Mouse (Mus musculus): ENCODE results near the gene Ranbp17. TPM values are rescaled to one million over a fixed set of nuclear protein-coding genes. Genes with fewer than 3 reads are reported as not detected.

Gene Ranbp17
- total and polyA plus RNA-seq, 3 experiments = 0.09 TPM; not detected in 2

DNA sequence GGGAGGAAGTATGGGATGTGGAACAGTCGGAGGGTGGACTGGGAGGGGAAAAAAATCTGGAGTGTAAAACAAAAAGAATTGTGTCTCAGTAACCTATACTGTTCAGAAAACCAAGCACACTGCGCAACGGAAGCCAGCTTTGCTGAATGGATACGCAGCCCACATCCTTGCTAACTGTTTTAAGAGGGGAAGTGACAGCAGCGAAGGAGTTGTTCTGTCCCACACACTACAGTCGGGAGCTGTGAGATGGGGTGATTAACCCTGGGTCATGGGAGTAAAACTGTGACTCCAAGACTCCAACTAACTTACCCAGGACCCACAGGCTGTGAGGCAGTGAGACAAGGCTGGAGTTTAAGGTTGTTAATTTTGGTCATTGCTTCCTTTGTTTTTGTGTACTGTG, 219.5 kb downstream of the Ranbp17 start:
- dilution Hi-C loops (cut with MboI; ENCODE audit: extremely low pct_ligation_motif_present, extremely low pct_unique_long_range_greater_than_20kb, low sequenced_read_pairs) = no loop called here
- no peak for DNase-seq (ENCODE audit: extremely low read depth)
- H3K27me3 ChIP-seq (replicated peaks) = no peaks in the 10 kb centered on the region

DNA sequence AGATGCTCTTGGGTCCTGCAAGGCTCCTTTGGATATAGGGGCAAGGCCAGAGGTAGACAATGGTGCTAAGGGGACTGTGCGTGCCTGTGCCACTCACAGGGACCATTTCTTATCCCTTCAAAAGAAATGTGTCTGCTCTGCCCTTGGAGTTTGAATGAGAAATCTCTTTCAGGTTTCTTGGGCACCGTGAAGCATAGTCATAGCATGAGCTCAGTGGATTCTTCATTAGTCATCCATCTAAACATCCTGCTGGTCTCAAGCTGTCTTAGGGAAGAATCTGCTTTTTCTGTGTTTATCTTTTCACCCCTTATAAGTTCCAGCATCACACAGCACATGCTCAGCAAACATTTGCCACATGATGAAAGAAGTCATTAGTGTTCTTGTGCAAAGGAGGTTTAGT, 235.0 kb downstream of the Ranbp17 start:
- Histone ChIP-seq H3K4me2 (ENCODE audit: insufficient read depth, low read depth, poor library complexity, severe bottlenecking) (no peak overlapping the region), H3K27me3 (replicated peaks) (peaks cover 2% of the 10 kb centered on the region), H3K36me3 (replicated peaks in 1 of 2; ENCODE audit: control insufficient read depth in 1 of 2, insufficient read depth in 1 of 2, low read length in 1 of 2) (no peaks in the 10 kb centered on the region), H3K9me3 (replicated peaks; ENCODE audit: low read length) (no peaks in the 10 kb centered on the region), H3K9ac (ENCODE audit: insufficient read depth, low read depth) (no peak overlapping the region), H3K4me1 (ENCODE audit: control insufficient read depth in 1 of 2, insufficient read depth in 2 of 2) (no peaks in the 10 kb centered on the region), H3K27ac (ENCODE audit: insufficient read depth, low read depth) (no peak overlapping the region), H3K4me3 (replicated peaks in 1 of 3; ENCODE audit: low read depth in 2 of 3, low read length in 2 of 3, poor library complexity in 1 of 3) (no peak overlapping the region), H3K79me2 (replicated peaks; ENCODE audit: control insufficient read depth, extremely low read depth, insufficient read depth, poor library complexity, severe bottlenecking) (no peaks in the 10 kb centered on the region)
- in situ Hi-C loops (cut with MboI; ENCODE audit: low pct_ligation_motif_present, low pct_unique_long_range_greater_than_20kb, low sequenced_read_pairs) (no loop called here), dilution Hi-C loops (cut with MboI; ENCODE audit: extremely low pct_ligation_motif_present, extremely low pct_unique_long_range_greater_than_20kb, low sequenced_read_pairs) (no loop called here)
- no peak for DNase-seq (ENCODE audit: extremely low read depth)
- TF ChIP-seq ZNF384 (IDR thresholded peaks at IDR 0.05; ENCODE audit: low read depth, low read length) (no peak), POLR2A (IDR thresholded peaks at IDR 0.05; ENCODE audit: low read depth, low read length) (no peak), TCF12 (IDR thresholded peaks at IDR 0.05; ENCODE audit: low read depth, low read length) (no peak), IRF4 (IDR thresholded peaks at IDR 0.05; ENCODE audit: low read depth, low read length) (no peak), MAFK (IDR thresholded peaks at IDR 0.05; ENCODE audit: insufficient replicate concordance, low read length) (no peak), ETS1 (conservative IDR thresholded peaks at IDR 0.05; ENCODE audit: low read depth, low read length) (no peak), MYC (IDR thresholded peaks at IDR 0.05; ENCODE audit: low read depth, low read length) (no peak), KAT2A (IDR thresholded peaks at IDR 0.05; ENCODE audit: insufficient replicate concordance, low read length) (no peak), EP300 (IDR thresholded peaks at IDR 0.05; ENCODE audit: low read length) (no peak), RAD21 (IDR thresholded peaks at IDR 0.05; ENCODE audit: low read depth, low read length) (no peak), SMC3 (IDR thresholded peaks at IDR 0.05; ENCODE audit: low read depth, low read length) (no peak), CTCF (conservative IDR thresholded peaks at IDR 0.05 in 1 of 2, IDR thresholded peaks at IDR 0.05 in 1 of 2; ENCODE audit: low read depth in 2 of 2, low read length in 2 of 2) (no peak), RCOR1 (conservative IDR thresholded peaks at IDR 0.05; ENCODE audit: low read depth, low read length) (no peak)

More for the DNA sequence above, 219.5 kb downstream of the Ranbp17 start:
- Histone ChIP-seq H3K36me3 (replicated peaks in 1 of 2; ENCODE audit: control insufficient read depth in 1 of 2, insufficient read depth in 1 of 2, low read length in 1 of 2) (no peaks in the 10 kb centered on the region), H3K4me1 (ENCODE audit: control insufficient read depth in 1 of 2, insufficient read depth in 2 of 2) (no peaks in the 10 kb centered on the region), H3K27ac (ENCODE audit: insufficient read depth, low read depth) (no peak overlapping the region), H3K4me2 (ENCODE audit: insufficient read depth, low read depth, poor library complexity, severe bottlenecking) (no peak overlapping the region), H3K79me2 (replicated peaks; ENCODE audit: control insufficient read depth, extremely low read depth, insufficient read depth, poor library complexity, severe bottlenecking) (no peaks in the 10 kb centered on the region), H3K9me3 (replicated peaks; ENCODE audit: low read length) (no peaks in the 10 kb centered on the region), H3K9ac (ENCODE audit: insufficient read depth, low read depth) (no peak overlapping the region), H3K4me3 (replicated peaks in 1 of 3; ENCODE audit: low read depth in 2 of 3, low read length in 2 of 3, poor library complexity in 1 of 3) (no peak overlapping the region)
- TF ChIP-seq MAFK (IDR thresholded peaks at IDR 0.05; ENCODE audit: insufficient replicate concordance, low read length) (no peak), ETS1 (conservative IDR thresholded peaks at IDR 0.05; ENCODE audit: low read depth, low read length) (no peak), RAD21 (IDR thresholded peaks at IDR 0.05; ENCODE audit: low read depth, low read length) (no peak), MYC (IDR thresholded peaks at IDR 0.05; ENCODE audit: low read depth, low read length) (no peak), SIN3A (IDR thresholded peaks at IDR 0.05; ENCODE audit: low read length) (no peak), ZMIZ1 (IDR thresholded peaks at IDR 0.05; ENCODE audit: low read depth, low read length) (no peak), TCF12 (IDR thresholded peaks at IDR 0.05; ENCODE audit: low read depth, low read length) (no peak), POLR2AphosphoS2 (IDR thresholded peaks at IDR 0.05; ENCODE audit: low read depth, low read length) (no peak)
- in situ Hi-C loops (cut with MboI; ENCODE audit: low pct_ligation_motif_present, low pct_unique_long_range_greater_than_20kb, low sequenced_read_pairs) = no loop called here
